Mouse (Mus musculus) adrenal gland, adult (tissue): Measurements from ENCODE around the gene Cisd2.

ENCODE experiments used
- DNase-seq, 2 experiments: peaks; one replicate each; pipeline ENCODE4 v3.0.0; 2022 to 2023; ENCODE audit warnings: low spot score in 1 of 2; ENCODE audit not compliant: inconsistent age in 2 of 2

The Cisd2 gene

DNA sequence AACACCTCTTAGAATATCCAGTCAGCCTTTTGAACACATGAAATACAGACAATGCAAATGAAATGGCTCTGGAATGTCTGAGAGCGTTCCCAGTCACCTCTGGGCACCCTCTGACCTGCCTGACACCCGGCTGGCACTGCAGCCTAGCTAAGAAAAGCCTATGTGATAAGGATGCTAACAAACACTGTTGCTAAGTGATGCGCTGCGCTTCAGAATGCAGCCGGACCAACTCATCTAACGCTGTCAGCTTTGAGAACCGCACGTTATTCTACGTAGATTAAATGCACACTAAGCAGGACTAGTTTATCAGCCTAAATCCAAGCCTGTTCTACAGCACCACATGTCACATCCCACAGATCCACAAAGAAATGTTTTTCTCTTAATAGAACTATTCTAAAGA, 11.9 kb downstream of the Cisd2 start:
- DNase-seq, result no peak

GRCm38 (mm10) chr3:135411056-135411455, 12.7 kb downstream of the Cisd2 start:
- no peak for DNase-seq

GRCm38 (mm10) chr3:135409219-135409618, 14.5 kb downstream of the Cisd2 start:
- no peak for DNase-seq

- DNase-seq, result no peak
Measured at GRCm38 (mm10) chr3:135407351-135407750, 16.4 kb downstream of the Cisd2 start.

GRCm38 (mm10) chr3:135404599-135404998, 19.1 kb downstream of the Cisd2 start:
- DNase-seq, result peak in 1 of 2 experiments; percentile 41

DNA sequence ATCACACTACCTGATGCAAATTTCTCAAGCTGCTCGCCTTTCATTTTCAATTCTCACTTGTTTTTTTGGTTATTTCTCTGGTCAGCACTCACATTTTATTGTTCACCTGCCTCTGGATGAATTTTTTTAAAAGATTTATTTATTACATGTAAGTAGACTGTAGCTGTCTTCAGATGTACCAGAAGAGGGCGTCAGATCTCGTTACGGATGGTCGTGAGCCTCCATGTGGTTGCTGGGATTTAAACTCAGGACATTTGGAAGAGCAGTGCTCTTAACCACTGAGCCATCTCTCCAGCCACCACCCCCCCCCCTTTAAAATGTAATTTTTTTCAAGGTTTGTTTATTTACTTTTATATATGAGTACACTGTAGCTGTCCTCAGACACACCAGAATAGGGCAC, 19.9 kb downstream of the Cisd2 start:
- DNase-seq, result no peak

- DNase-seq, result no peak
Measured at GRCm38 (mm10) chr3:135403211-135403610, 20.5 kb downstream of the Cisd2 start.

DNA sequence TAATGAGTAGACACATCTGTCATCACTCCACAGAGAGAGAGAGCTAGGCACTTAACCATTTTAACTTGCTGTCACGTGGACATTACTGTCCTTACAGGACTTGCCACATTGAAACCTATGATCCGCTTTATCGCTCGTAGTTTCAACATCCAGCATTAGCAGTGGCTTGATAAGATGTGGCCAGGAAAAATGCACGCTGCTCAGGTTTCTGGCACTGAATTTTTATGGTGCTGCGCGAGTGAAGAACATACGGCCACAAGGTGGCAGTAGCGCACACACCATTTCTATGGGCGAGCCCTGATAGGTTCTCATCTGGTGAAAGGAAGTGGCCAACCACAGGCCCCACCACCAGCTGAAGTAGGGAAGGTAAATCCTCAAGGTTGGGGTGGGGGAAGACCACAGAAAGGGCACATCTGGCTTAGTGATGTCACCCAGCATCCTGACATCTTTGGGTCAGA, 21.5 kb downstream of the Cisd2 start:
- peak; percentile 82 to 95 for DNase-seq

- no peak for DNase-seq
Measured at GRCm38 (mm10) chr3:135397112-135397511, 26.6 kb downstream of the Cisd2 start.

GRCm38 (mm10) chr3:135396081-135396480, 27.6 kb downstream of the Cisd2 start:
- DNase-seq, result peak in 1 of 2 experiments; percentile 64

- no peak for DNase-seq
Measured at GRCm38 (mm10) chr3:135395085-135395484, 28.6 kb downstream of the Cisd2 start.

DNA sequence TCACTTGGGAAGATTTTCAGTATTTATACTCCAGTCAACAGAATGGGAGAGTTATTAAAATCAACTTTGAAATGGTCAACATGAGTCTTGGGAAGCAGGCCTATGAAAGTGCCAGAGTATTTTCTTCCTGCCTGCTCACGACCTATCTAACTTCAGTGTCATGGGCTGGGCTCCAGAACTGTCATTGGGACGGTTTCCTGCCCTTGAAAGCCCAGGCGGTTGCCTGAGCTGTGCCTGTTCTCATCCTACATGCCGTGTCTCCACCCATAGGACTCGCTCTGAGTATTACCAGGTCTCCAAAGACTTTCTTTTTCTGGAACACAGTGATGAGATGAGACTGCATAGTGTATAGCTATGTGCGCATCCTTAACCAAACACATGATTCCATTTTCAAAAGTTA, 30.5 kb downstream of the Cisd2 start:
- DNase-seq, result peak in 1 of 2 experiments; percentile 71

GRCm38 (mm10) chr3:135379868-135380267, 43.9 kb downstream of the Cisd2 start:
- DNase-seq, result no peak

GRCm38 (mm10) chr3:135377445-135377844, 46.3 kb downstream of the Cisd2 start:
- no peak for DNase-seq

DNA sequence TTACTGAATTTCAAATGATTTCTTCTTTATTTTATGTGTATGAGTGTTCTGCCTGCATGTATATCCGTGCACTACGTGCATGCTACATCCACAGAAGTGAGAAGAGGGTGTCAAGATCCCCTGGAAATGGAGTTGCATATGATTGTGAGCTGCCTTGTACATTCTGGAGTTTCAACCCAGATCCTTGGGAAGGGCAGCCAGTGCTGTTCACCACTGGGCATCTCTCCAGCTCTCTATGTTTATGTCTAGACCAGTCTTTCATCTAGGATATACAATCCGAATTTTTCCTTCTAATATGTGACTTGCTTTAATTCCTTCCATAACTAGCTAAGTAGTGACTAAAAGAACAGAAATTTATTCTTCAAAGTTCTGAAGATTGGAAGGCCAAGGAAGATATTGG, 47.9 kb downstream of the Cisd2 start:
- no peak for DNase-seq

DNA sequence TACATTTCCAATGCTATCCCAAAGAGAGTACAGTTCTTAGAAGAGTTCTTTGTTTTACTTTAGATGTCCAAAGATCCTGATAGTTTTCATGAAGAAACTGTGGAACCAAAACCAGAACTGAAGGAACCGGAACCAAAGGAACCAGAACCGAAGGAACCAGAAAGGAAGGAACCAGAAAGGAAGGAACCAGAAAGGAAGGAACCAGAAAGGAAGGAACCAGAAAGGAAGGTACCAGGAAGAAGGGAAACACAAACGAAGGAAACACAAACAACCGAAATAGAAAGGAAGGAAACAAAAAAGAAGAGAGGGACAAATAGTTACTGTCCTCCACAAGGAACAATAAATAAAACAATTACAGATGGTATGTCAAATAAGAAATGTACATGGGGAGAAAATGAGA, 66.3 kb downstream of the Cisd2 start:
- no peak for DNase-seq
